Mouse (Mus musculus) G1E (cell line): Measurements from ENCODE around the gene Plxnb1.

ENCODE experiments used
- CTCF ChIP-seq: IDR thresholded peaks from 2 replicates; pipeline ENCODE4 v1.5.1; 2012; ENCODE audit warnings: low read depth, low read length, inconsistent platforms, mixed read lengths
- GATA1 ChIP-seq: IDR thresholded peaks from 2 replicates; pipeline ENCODE4 v1.6.1; 2012; ENCODE audit warnings: borderline replicate concordance, low read length, inconsistent platforms, mixed read lengths
- GATA2 ChIP-seq: IDR thresholded peaks from 2 replicates; pipeline ENCODE4 v1.6.1; 2012; ENCODE audit warnings: low read depth, low read length, inconsistent platforms, borderline replicate concordance
- POLR2AphosphoS5 ChIP-seq: IDR thresholded peaks from 2 replicates; pipeline ENCODE4 v1.6.1; 2012; ENCODE audit warnings: low read depth, low read length, inconsistent platforms; ENCODE audit not compliant: insufficient replicate concordance
- TAL1 ChIP-seq: conservative IDR thresholded peaks from 2 replicates; pipeline ENCODE4 v1.6.1; 2012; ENCODE audit warnings: low read depth, low read length, inconsistent platforms, mixed read lengths

DNA sequence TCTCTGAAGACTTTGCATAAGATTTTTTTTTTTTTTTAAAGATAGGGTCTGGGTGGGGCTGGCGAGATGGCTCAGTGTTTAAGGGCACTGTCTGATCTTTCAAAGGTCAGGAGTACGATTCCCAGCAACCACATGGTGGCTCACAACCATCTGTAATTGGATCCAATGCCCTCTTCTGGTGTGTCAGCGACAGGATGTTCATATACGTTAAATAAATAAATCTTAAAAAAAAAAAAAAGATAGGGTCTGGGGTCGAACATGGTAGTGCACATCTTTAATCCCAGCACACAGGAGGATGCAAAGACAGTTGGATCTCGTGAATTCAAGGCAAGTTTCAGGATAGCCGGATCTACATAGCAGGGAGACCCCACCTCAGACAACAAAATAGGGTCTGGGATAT, 45.9 kb upstream of the Plxnb1 start:
- TF ChIP-seq CTCF (no peak), POLR2AphosphoS5 (no peak), TAL1 (no peak), GATA1 (no peak), GATA2 (no peak)
